Mouse (Mus musculus) hindlimb bud, embryonic 11.5 days (tissue): ENCODE measurements around the gene Pcca.

Experiments
- DNase-seq: peaks from one replicate; pipeline ENCODE4 v3.0.0-alpha.2; 2012; ENCODE audit warnings: low read depth, low spot score; ENCODE audit errors: extremely low spot score

The Pcca gene

DNA sequence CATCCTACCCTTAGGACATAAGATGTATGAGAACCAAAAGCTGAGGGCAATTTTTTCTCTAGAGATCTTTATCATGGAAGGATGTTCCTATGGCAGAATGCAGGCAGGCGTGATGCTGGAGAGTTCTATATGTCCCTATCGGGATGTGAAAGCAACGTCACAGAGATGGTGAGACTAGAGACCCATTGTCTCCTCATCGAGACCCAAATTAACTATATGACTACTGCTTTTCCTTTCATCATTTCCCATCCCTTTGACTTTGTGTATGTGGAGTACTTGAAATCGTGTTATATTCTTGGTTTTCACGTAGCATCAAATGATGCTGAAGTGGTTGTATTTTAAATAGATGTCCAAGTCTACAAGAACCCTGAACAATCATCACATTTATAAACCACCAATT is 379.5 kb downstream of the Pcca start, which contains the start of gene Ggact:
Gene Ggact, minus strand, starts transcription at position 101 of the 400 bp plus-strand sequence.
- no peak for DNase-seq

- no peak for DNase-seq
Observed at GRCm38 (mm10) chr14:122917676-122918075, 383.6 kb downstream of the Pcca start.

DNA sequence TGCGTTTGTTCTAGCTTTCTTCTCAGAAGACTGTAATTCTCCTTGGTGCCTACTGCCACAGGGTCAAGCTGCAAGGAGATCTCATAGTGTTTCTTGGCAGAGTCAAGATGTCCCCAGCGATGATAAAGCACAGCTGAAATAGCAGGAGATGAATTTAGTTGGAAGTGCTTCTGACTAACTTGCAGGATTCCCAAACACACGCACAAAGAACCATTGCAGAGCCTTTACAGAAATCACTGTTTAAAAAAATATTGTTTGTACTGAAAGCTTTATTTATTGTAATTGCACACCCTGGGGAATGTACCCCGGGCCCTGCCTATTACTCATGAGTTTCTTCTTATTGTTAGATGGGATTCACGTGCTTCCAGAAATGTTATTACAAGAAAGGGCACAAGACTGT is 385.9 kb downstream of the Pcca start:
- DNase-seq = no peak

DNA sequence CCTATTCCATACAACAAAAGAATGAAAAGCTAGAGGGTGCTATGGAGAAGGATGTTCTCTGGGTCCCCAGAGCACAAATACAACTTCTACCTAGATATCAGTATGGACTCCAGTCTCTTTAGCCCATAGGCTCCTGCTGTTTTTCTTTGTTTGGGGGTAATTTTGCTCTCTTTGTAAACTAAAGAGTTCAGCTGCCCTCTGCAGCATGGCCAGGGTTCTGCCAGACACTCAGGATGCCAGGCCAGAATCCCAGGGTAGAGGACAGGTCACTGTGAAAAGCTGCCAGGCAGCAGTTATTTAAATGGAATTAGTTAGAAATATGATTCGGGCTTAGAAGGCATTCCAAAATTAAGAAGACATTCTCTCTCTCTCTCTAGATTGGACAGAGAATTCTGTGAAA is 402.3 kb downstream of the Pcca start:
- DNase-seq = no peak
